Mouse (Mus musculus): ENCODE data around the gene Map1lc3b. TPM values are rescaled to one million over a fixed set of nuclear protein-coding genes. Genes with fewer than 3 reads are reported as not detected.

The Map1lc3b gene
- total and polyA plus RNA-seq, 2 experiments, result 45.9 to 61.9 TPM

- H3K27me3 ChIP-seq (ENCODE audit: control insufficient read depth, insufficient read depth, low read length), result no peaks in the 10 kb centered on the region
- peaks cover 1% of the 10 kb centered on the region; the same call in 1 of the 2 replicates for H3K4me1 ChIP-seq (ENCODE audit: control insufficient read depth, insufficient read depth, low read length)
- H3K9ac ChIP-seq (ENCODE audit: low read depth, low read length), result no peak overlapping the region; the same call in 1 of the 2 replicates
- WGBS, result 4% methylated on average over 7 of the region's 7 CpGs
- H3K27ac ChIP-seq (replicated peaks; ENCODE audit: insufficient read depth, low read depth, low read length), result no peak overlapping the region
- H3K79me2 ChIP-seq (ENCODE audit: control insufficient read depth, insufficient read depth, low read length), result no peaks in the 10 kb centered on the region
- H3K36me3 ChIP-seq (ENCODE audit: control insufficient read depth, insufficient read depth, low read length), result peaks cover 5% of the 10 kb centered on the region
- TF ChIP-seq POLR2A (IDR thresholded peaks at IDR 0.05; ENCODE audit: extremely low read depth, insufficient read depth, low read length), result no peak
- peak; percentile 71 for TF ChIP-seq CTCF (IDR thresholded peaks at IDR 0.05; ENCODE audit: low read depth, low read length)
- DNase-seq (ENCODE audit: extremely low read depth, low read depth, low spot score), result peak; percentile 60
- H3K4me3 ChIP-seq (ENCODE audit: insufficient read depth, low read depth, low read length), result no peak overlapping the region
Measured at GRCm38 (mm10) chr8:121547132-121547531, 43.0 kb upstream of the Map1lc3b start.

DNA sequence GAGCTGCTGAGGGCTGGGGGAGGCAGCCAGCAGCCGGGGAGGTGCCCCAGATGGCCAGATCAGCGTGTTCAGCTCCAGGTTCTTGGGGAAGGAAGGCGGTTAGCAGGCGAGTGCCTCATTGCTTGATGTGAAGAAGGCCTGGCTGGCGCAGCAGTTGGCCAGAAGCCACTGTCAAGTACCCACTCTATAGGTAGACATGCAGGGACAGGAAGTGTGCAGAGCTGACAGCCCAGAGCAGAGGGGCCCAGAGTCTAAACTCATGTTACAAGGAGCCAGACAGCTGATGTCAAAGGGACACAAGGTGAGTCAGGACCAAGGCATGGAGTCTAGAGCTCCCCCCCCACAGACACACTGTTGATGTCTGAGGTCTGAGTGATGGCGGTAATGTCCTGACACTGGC lies 40.1 kb upstream of the Map1lc3b start:
- Histone ChIP-seq H3K4me1 (ENCODE audit: control insufficient read depth, insufficient read depth, low read length) (peaks cover 1% of the 10 kb centered on the region; the same call in 1 of the 2 replicates), H3K27me3 (ENCODE audit: control insufficient read depth, insufficient read depth, low read length) (no peaks in the 10 kb centered on the region), H3K36me3 (ENCODE audit: control insufficient read depth, insufficient read depth, low read length) (peaks cover 13% of the 10 kb centered on the region), H3K27ac (replicated peaks; ENCODE audit: insufficient read depth, low read depth, low read length) (no peak overlapping the region), H3K4me3 (ENCODE audit: insufficient read depth, low read depth, low read length) (no peak overlapping the region), H3K79me2 (ENCODE audit: control insufficient read depth, insufficient read depth, low read length) (no peaks in the 10 kb centered on the region), H3K9ac (ENCODE audit: low read depth, low read length) (no peak overlapping the region)
- TF ChIP-seq POLR2A (IDR thresholded peaks at IDR 0.05; ENCODE audit: extremely low read depth, insufficient read depth, low read length) (no peak), CTCF (IDR thresholded peaks at IDR 0.05; ENCODE audit: low read depth, low read length) (no peak)
- no peak for DNase-seq (ENCODE audit: extremely low read depth, low read depth, low spot score)
- 92% methylated on average over 6 of the region's 6 CpGs for WGBS

DNA sequence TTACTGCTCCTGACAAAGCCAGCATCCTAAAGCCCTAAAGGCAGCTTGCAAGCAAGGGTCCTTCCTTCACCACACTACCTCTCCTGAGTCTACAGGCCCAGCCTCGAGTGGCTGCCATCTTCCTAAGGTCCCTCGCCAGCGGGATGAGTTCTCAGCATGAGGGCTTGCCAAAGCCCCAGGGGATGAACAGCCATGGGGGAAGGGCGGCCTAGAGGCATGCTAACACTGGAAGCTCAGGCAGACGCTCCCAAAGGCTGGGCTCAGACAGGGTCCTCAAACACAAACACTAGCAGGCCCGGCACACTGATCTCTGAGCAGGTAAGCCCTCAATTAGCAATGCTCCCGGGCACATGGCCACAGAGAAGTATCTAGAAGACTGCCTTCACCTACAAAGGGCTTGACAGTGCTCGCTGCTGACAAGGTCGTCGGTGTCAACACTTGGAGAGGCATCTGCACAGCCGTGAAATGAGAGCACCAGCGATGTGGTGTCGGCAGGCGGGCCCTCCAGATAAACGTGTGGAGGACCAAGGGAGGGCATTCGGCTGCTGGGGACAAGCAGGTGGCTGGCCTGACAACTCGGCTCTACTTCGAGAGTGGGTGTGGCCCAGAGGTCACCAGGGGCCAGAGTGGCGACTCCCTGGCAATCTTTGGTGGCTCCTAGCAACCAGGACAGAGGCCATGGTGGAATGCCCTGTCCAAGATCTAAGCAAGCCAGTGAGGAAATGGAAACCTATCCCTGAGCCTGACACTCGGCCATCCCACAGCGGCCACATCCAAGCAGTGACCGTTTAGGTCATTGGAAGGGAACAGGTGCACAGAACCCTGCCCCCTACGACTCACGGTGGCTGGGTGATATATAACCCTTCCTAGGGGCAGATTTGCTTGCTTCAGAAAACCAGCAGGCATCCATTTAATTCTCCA lies 38.8 kb upstream of the Map1lc3b start:
- no peak for DNase-seq (ENCODE audit: extremely low read depth, low read depth, low spot score)
- no peaks in the 10 kb centered on the region for H3K27me3 ChIP-seq (ENCODE audit: control insufficient read depth, insufficient read depth, low read length)
- TF ChIP-seq CTCF (IDR thresholded peaks at IDR 0.05; ENCODE audit: low read depth, low read length), result no peak
- no peak for TF ChIP-seq POLR2A (IDR thresholded peaks at IDR 0.05; ENCODE audit: extremely low read depth, insufficient read depth, low read length)
- WGBS, result 82% methylated on average over 24 of the region's 24 CpGs
- no peaks in the 10 kb centered on the region for H3K79me2 ChIP-seq (ENCODE audit: control insufficient read depth, insufficient read depth, low read length)
- no peak overlapping the region for H3K27ac ChIP-seq (replicated peaks; ENCODE audit: insufficient read depth, low read depth, low read length)
- peaks cover 13% of the 10 kb centered on the region for H3K36me3 ChIP-seq (ENCODE audit: control insufficient read depth, insufficient read depth, low read length)
- H3K4me3 ChIP-seq (ENCODE audit: insufficient read depth, low read depth, low read length), result no peak overlapping the region
- peaks cover 1% of the 10 kb centered on the region; the same call in 1 of the 2 replicates for H3K4me1 ChIP-seq (ENCODE audit: control insufficient read depth, insufficient read depth, low read length)
- H3K9ac ChIP-seq (ENCODE audit: low read depth, low read length), result no peak overlapping the region

DNA sequence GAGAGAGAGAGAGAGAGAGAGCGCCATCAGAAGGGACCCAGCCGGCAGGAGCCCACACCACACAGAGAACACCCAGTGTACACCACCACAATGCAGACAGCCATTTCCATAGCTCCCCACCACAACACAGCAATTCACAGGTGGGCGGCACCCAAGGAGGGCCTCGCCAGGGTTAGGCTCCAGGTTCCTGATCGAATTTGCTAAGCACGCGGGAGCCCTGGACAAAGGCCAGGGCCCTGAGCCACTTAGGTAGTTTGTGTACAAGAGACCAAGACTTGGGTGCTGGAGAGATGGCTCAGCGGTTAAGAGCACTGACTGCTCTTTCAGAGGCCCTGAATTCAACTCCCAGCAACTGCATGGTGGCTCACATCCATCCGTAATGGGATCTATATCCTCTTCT lies 37.7 kb upstream of the Map1lc3b start:
- no peaks in the 10 kb centered on the region for H3K4me1 ChIP-seq (ENCODE audit: control insufficient read depth, insufficient read depth, low read length)
- no peak overlapping the region for H3K4me3 ChIP-seq (ENCODE audit: insufficient read depth, low read depth, low read length)
- H3K36me3 ChIP-seq (ENCODE audit: control insufficient read depth, insufficient read depth, low read length), result peaks cover 13% of the 10 kb centered on the region
- TF ChIP-seq CTCF (IDR thresholded peaks at IDR 0.05; ENCODE audit: low read depth, low read length) (no peak), POLR2A (IDR thresholded peaks at IDR 0.05; ENCODE audit: extremely low read depth, insufficient read depth, low read length) (no peak)
- H3K27ac ChIP-seq (replicated peaks; ENCODE audit: insufficient read depth, low read depth, low read length), result no peak overlapping the region
- no peak overlapping the region for H3K9ac ChIP-seq (ENCODE audit: low read depth, low read length)
- H3K27me3 ChIP-seq (ENCODE audit: control insufficient read depth, insufficient read depth, low read length), result no peaks in the 10 kb centered on the region
- DNase-seq (ENCODE audit: extremely low read depth, low read depth, low spot score), result no peak
- WGBS, result 54% methylated on average over 9 of the region's 9 CpGs
- no peaks in the 10 kb centered on the region for H3K79me2 ChIP-seq (ENCODE audit: control insufficient read depth, insufficient read depth, low read length)

- Histone ChIP-seq H3K27me3 (ENCODE audit: control insufficient read depth, insufficient read depth, low read length) (no peaks in the 10 kb centered on the region), H3K9ac (ENCODE audit: low read depth, low read length) (no peak overlapping the region), H3K36me3 (ENCODE audit: control insufficient read depth, insufficient read depth, low read length) (peaks cover 15% of the 10 kb centered on the region), H3K4me1 (ENCODE audit: control insufficient read depth, insufficient read depth, low read length) (no peaks in the 10 kb centered on the region), H3K79me2 (ENCODE audit: control insufficient read depth, insufficient read depth, low read length) (no peaks in the 10 kb centered on the region), H3K4me3 (ENCODE audit: insufficient read depth, low read depth, low read length) (no peak overlapping the region), H3K27ac (replicated peaks; ENCODE audit: insufficient read depth, low read depth, low read length) (no peak overlapping the region)
- no peak for TF ChIP-seq POLR2A (IDR thresholded peaks at IDR 0.05; ENCODE audit: extremely low read depth, insufficient read depth, low read length)
- TF ChIP-seq CTCF (IDR thresholded peaks at IDR 0.05; ENCODE audit: low read depth, low read length), result no peak
- 95% methylated on average over 32 of the region's 32 CpGs for WGBS
- no peak for DNase-seq (ENCODE audit: extremely low read depth, low read depth, low spot score)
Measured at GRCm38 (mm10) chr8:121553831-121554475, 36.2 kb upstream of the Map1lc3b start.
